Mouse (Mus musculus): ENCODE measurements around the gene Scgb1a1.

GRCm38 (mm10) chr19:9047946-9048387 lies 39.8 kb downstream of the Scgb1a1 start:
- TF ChIP-seq CTCF (IDR thresholded peaks at IDR 0.05; ENCODE audit: extremely low read depth, insufficient read depth, low read length): no peak
- no peak for TF ChIP-seq POLR2A (IDR thresholded peaks at IDR 0.05; ENCODE audit: extremely low read depth, insufficient read depth, low read length)

Measured in cortical plate, adult 2 months (tissue).